Mouse (Mus musculus): ENCODE data around the gene Mtg1. TPM values are rescaled to one million over a fixed set of nuclear protein-coding genes. Genes with fewer than 3 reads are reported as not detected.

Mtg1 gene
- polyA plus RNA-seq, 1 experiment from 2014 or later: 28.4 TPM

- Histone ChIP-seq H3K27me3 (ENCODE audit: insufficient read depth, low read length) (no peaks in the 10 kb centered on the region), H3K4me2 (peak overlapping the region; percentile 75), H3K9ac (peak overlapping the region; percentile 48; the same call in 1 of the 2 replicates), H3K4me3 (ENCODE audit: low read depth, low read length) (peak overlapping the region; percentile 38), H3K9me3 (ENCODE audit: low read depth, low read length) (no peaks in the 10 kb centered on the region), H3K27ac (ENCODE audit: low read depth) (no peak overlapping the region), H3K36me3 (ENCODE audit: insufficient read depth) (peaks cover 12% of the 10 kb centered on the region), H3K4me1 (ENCODE audit: insufficient read depth) (no peaks in the 10 kb centered on the region)
- ATAC-seq (ENCODE audit: insufficient read depth) (0 out of 2 replicates have a peak, but pooled peaks have one; percentile 42), DNase-seq (no peak)
- 69% methylated on average over 10 of the region's 10 CpGs for WGBS
- no peak for TF ChIP-seq CTCF (IDR thresholded peaks at IDR 0.05; ENCODE audit: low read depth)
Measured at GRCm38 (mm10) chr7:140101498-140101897, 35.9 kb upstream of the Mtg1 start.

GRCm38 (mm10) chr7:140101993-140102860 lies 35.1 kb upstream of the Mtg1 start, which contains the start of gene Fuom:
Gene Fuom (minus strand): TSS chr7:140102441.
- Histone ChIP-seq H3K27ac (ENCODE audit: low read depth) (no peak within 1 kb of the TSS), H3K4me2 (peak within 1 kb of the TSS; percentile 75), H3K27me3 (ENCODE audit: insufficient read depth, low read length) (no peaks in the 10 kb centered on the region), H3K9me3 (ENCODE audit: low read depth, low read length) (no peaks in the 10 kb centered on the region), H3K9ac (peak within 1 kb of the TSS; percentile 48), H3K4me3 (ENCODE audit: low read depth, low read length) (peak within 1 kb of the TSS; percentile 38), H3K36me3 (ENCODE audit: insufficient read depth) (peaks cover 19% of the 10 kb centered on the region), H3K4me1 (ENCODE audit: insufficient read depth) (no peaks in the 10 kb centered on the region)
- ATAC-seq (ENCODE audit: insufficient read depth) (peak; percentile 91), DNase-seq (peak; percentile 85)
- under 1% methylated on average over 30 of the region's 30 CpGs for WGBS
- TF ChIP-seq CTCF (IDR thresholded peaks at IDR 0.05; ENCODE audit: low read depth): no peak

- Histone ChIP-seq H3K27me3 (ENCODE audit: insufficient read depth, low read length) (no peaks in the 10 kb centered on the region), H3K4me3 (ENCODE audit: low read depth, low read length) (no peak overlapping the region), H3K4me2 (no peak overlapping the region), H3K36me3 (ENCODE audit: insufficient read depth) (peaks cover 35% of the 10 kb centered on the region), H3K27ac (ENCODE audit: low read depth) (no peak overlapping the region), H3K9me3 (ENCODE audit: low read depth, low read length) (no peaks in the 10 kb centered on the region), H3K9ac (no peak overlapping the region), H3K4me1 (ENCODE audit: insufficient read depth) (no peaks in the 10 kb centered on the region)
- DNase-seq (no peak), ATAC-seq (ENCODE audit: insufficient read depth) (no peak)
- TF ChIP-seq CTCF (IDR thresholded peaks at IDR 0.05; ENCODE audit: low read depth): no peak
- 73% methylated on average over 4 of the region's 4 CpGs for whole genome bisulfite sequencing
Measured at GRCm38 (mm10) chr7:140104009-140104408, 33.4 kb upstream of the Mtg1 start.

- ATAC-seq (ENCODE audit: insufficient read depth) (no peak), DNase-seq (no peak)
- H3K4me1 ChIP-seq (ENCODE audit: insufficient read depth): 0 out of 2 replicates have a peak, but pooled peaks cover under 1% of the 10 kb centered on the region
- no peak overlapping the region for H3K4me3 ChIP-seq (ENCODE audit: low read depth, low read length)
- 64% methylated on average over 3 of the region's 3 CpGs for WGBS
- H3K9me3 ChIP-seq (ENCODE audit: low read depth, low read length): no peaks in the 10 kb centered on the region
- no peak overlapping the region for H3K4me2 ChIP-seq
- H3K9ac ChIP-seq: no peak overlapping the region
- no peak overlapping the region for H3K27ac ChIP-seq (ENCODE audit: low read depth)
- no peak for TF ChIP-seq CTCF (IDR thresholded peaks at IDR 0.05; ENCODE audit: low read depth)
- H3K36me3 ChIP-seq (ENCODE audit: insufficient read depth): peaks cover 55% of the 10 kb centered on the region
- H3K27me3 ChIP-seq (ENCODE audit: insufficient read depth, low read length): no peaks in the 10 kb centered on the region
Measured at GRCm38 (mm10) chr7:140111943-140112342, 25.4 kb upstream of the Mtg1 start.

GRCm38 (mm10) chr7:140115583-140116328 lies 21.6 kb upstream of the Mtg1 start, which contains the start of gene Paox:
Gene Paox (plus strand): TSS chr7:140115799.
- peak within 1 kb of the TSS; percentile 69 for H3K9ac ChIP-seq
- peak within 1 kb of the TSS; percentile 93 for H3K4me2 ChIP-seq
- peak; percentile 86 for ATAC-seq (ENCODE audit: insufficient read depth)
- peak within 1 kb of the TSS; percentile 75 for H3K27ac ChIP-seq (ENCODE audit: low read depth)
- no peak for TF ChIP-seq CTCF (IDR thresholded peaks at IDR 0.05; ENCODE audit: low read depth)
- H3K27me3 ChIP-seq (ENCODE audit: insufficient read depth, low read length): no peaks in the 10 kb centered on the region
- WGBS: under 1% methylated on average over 23 of the region's 23 CpGs
- peak; percentile 85 for DNase-seq
- 0 out of 2 replicates have a peak, but pooled peaks cover 3% of the 10 kb centered on the region for H3K4me1 ChIP-seq (ENCODE audit: insufficient read depth)
- H3K4me3 ChIP-seq (ENCODE audit: low read depth, low read length): peak within 1 kb of the TSS; percentile 59
- peaks cover 20% of the 10 kb centered on the region for H3K36me3 ChIP-seq (ENCODE audit: insufficient read depth)
- H3K9me3 ChIP-seq (ENCODE audit: low read depth, low read length): no peaks in the 10 kb centered on the region

GRCm38 (mm10) chr7:140116329-140117054 lies 20.9 kb upstream of the Mtg1 start, which contains the start of gene Echs1:
Gene Echs1 (minus strand): TSS chr7:140116476.
- Histone ChIP-seq H3K9ac (peak within 1 kb of the TSS; percentile 69), H3K9me3 (ENCODE audit: low read depth, low read length) (no peaks in the 10 kb centered on the region), H3K4me3 (ENCODE audit: low read depth, low read length) (peak within 1 kb of the TSS; percentile 59), H3K27ac (ENCODE audit: low read depth) (peak within 1 kb of the TSS; percentile 75), H3K4me2 (peak within 1 kb of the TSS; percentile 93), H3K36me3 (ENCODE audit: insufficient read depth) (peaks cover 14% of the 10 kb centered on the region), H3K27me3 (ENCODE audit: insufficient read depth, low read length) (no peaks in the 10 kb centered on the region), H3K4me1 (ENCODE audit: insufficient read depth) (0 out of 2 replicates have a peak, but pooled peaks cover 3% of the 10 kb centered on the region)
- peak; percentile 96 for ATAC-seq (ENCODE audit: insufficient read depth)
- TF ChIP-seq CTCF (IDR thresholded peaks at IDR 0.05; ENCODE audit: low read depth): no peak
- peak; percentile 93 for DNase-seq
- WGBS: 4% methylated on average over 28 of the region's 28 CpGs
